Mouse (Mus musculus): ENCODE data around the gene Misp.

The Misp gene

DNA sequence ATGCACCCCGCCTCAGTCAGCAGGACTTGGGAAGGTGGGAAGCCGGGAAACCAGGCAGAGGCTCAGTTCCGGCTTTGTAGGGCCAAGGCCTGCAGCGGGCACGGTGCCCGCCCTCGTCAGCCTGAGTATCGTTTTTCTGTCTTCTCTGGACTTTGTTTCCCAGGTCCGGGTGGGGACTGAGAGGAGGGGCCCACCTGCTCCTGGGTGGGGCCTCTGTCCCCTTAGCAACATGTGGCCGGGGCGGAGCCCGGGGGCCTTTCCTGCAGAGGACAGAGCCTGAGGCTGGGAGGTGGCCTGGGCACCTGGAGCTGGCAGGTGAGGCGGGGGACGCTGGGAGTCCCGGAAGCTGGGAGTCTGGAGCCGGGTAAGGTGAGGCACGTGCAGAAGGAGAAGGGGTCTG lies 1.6 kb downstream of the Misp start:
- no peak for DNase-seq (ENCODE audit: low read depth, low spot score)

DNA sequence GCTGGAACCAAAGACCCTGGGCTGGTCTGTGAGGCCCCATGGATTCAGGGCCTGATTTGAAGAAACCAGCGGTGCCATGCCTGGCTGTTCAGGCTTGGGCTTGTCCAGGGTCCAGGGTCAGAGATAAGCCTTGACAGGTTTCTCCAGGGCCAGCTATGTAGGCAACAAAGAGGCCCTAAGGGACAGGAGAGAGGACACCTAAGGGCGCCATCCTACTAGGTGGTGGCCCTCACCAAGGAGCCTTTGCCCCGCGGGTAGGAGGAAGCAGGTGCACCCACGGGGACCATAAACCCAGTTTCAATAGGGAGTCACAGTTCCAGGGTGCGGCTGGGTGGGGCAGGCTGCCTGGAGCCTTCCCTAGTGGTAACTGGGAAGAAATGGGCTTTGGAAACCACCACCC lies 2.2 kb downstream of the Misp start:
- no peak for DNase-seq (ENCODE audit: low read depth, low spot score)

DNA sequence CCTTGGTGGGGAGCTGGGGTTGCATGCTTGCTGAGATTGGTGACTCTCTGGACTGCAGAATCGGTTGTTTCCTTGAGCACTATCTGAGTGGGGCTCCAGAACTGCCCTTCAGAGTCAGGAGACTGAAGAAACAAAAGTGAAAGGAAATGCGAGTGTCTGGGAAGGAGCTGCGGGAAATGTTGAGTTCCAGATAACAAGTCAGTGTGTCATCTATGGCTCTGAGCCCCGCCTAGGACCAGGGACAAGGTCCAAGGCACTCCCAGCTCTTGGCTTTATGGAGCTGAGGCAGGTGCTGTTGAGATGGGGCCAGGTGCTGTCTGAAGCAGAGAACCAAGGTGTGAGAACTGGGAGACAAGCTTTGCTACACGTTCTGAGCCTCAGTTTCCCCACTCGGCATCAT lies 3.6 kb downstream of the Misp start:
- DNase-seq (ENCODE audit: low read depth, low spot score), result no peak

DNA sequence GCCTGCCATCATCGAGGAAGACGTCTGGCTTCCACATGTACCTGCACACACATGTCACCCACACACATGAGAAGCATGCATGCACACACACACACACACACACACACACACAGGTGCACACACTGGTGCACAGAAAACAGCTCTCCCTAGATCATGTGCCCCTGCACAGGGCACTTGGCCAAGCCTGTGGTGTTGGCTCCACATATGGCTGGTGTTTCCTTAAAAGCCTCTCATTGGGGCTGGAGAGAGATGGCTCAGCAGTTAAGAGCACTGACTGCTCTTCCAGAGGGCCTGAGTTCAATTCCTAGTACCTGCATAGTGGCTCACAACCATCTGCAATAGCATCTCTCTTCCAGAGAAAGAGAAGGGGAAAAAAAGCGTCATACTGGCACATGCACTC lies 10.8 kb downstream of the Misp start:
- DNase-seq (ENCODE audit: low read depth, low spot score), result no peak

DNA sequence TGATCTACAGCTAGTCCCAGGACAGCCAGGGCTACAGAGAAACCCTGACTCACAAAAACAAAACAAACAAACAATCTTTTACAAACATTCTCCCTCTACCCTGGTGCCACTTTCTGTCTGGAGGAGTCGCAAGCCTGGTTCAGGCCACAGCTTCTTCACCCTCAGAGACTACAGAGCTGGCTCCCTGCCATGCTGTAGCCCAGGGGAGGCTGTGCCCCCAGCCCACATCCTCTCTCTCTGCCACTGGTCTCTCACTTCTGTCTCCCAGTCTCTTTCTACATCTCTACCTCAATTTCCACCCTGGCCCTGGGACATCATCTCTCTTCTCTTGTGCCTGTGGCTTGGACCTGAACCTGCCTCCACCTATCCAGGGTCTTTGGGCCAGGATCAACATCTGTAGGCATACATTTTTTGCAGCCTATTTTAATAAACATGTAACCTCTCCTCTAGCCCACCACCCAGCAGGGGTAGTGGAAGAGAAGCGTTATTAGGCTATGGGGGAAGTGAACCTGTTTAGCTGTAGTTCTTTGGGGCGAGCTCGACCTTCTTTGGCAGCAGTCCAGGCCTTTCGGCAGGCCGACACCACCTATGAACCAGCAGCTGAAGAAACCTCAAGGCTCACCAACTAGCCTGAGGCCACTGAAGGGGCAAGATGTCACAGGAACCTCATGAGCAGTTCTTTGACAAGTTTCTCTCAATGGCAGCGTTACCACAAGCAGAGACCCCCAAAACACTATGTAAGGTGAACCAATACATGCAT lies 11.4 kb downstream of the Misp start:
- no peak for DNase-seq (ENCODE audit: low read depth, low spot score)

DNA sequence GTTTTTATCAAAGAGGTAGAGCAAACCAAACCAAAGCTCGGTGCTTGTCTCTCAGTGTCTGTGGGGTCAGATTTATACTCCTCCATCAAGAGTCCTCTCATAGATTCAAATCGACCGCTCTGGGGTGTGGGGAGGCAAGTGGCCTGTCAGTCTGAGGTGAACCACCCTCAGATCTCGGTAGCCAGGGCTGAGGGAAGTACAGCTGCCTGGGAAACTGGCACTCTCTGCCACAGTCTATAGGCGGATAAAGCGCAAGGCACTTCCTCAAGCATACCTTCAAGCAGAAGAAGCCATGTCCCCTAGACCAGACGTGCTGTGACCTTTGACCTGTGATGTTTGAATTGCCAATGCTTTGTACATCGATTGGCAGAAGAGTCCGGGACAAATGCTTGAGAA lies 12.0 kb downstream of the Misp start:
- DNase-seq (ENCODE audit: low read depth, low spot score), result no peak

DNA sequence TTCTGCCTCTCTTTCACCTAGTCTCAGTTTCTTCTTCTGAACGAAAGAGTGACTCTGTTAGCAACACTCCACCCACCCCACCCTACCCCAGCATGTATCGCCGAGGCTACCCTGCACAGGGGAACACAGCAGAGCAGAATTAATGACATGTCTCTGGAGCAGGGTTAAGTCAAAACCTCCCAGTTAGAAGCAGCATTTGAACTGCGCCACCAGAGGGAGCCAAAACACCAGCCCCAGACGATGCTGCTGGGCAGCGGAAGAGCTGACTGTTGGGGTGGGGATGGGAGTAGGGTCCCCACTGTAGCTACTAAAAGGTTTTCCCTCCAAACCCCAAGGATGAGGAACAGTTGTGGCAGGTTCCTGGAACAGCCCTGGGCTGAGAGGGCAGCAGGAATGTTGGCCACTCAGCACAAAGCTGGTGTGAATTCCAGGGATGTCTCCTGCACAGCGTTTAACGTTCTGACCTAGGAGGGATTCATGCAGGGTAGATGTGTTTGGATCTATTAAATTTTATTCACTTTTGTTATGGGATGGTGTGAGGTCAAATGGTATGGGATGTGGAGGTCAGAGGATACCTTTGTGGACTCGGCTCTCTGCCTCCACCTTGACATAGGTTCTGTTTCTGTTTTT lies 14.1 kb downstream of the Misp start:
- DNase-seq (ENCODE audit: low read depth, low spot score), result peak; percentile 90

DNA sequence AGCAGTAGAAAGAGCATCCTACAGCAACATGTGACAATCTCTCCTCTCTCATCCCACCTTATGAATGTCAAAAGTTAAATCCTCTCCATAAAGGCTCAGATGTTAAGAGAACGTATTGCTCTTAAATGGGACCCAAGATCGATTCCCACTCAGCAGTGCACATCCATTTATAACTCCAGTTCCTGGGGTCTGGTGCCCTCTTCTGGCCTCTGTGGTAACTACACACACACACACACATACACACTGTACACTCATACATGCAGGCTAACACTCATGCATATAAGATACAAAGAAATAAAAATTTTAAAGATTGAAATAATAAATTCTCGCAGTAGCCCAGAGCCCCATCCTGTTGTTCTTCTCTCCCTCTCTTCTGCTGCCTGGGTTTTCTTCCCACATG lies 16.1 kb downstream of the Misp start:
- peak; percentile 42 for DNase-seq (ENCODE audit: low read depth, low spot score)

DNA sequence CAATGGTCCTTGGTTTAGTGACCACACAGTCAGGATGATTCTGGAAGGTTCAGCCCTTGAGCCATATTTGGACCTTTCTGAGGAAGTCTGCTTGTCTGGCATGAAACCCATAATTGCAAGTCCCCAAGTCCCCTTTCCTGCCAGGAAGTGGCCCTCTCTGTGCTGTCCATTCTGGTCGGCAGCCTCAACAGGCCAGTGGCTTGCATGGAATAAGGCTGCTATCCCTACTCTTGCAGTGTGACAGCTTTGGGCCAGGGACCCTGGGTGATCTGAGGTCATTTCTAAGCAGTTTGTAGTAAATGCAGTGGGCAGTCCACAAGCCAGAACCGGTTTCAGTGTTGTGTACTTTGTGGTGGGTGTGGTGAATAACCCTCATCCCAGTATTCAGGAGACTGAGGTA lies 17.4 kb downstream of the Misp start:
- DNase-seq (ENCODE audit: low read depth, low spot score), result no peak

DNA sequence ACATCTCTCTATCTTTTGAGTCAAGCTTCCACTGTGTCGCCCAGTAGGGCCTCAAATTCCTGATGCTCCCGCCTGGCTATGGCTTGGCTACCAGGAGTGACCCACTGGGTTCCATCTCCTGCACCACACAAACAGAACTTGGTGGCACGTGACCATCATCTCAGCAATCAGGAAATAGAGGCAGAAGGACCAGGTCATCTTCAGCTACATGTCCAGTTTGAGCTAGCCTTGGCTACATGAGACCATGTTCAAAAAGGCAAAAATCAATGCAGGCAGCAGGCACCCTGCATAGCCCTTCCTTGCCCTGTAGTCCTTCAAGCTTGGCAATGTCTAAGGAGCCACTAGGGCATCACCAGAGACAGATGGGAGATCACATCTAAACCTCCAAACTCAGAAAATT lies 19.3 kb downstream of the Misp start:
- DNase-seq (ENCODE audit: low read depth, low spot score), result no peak

DNA sequence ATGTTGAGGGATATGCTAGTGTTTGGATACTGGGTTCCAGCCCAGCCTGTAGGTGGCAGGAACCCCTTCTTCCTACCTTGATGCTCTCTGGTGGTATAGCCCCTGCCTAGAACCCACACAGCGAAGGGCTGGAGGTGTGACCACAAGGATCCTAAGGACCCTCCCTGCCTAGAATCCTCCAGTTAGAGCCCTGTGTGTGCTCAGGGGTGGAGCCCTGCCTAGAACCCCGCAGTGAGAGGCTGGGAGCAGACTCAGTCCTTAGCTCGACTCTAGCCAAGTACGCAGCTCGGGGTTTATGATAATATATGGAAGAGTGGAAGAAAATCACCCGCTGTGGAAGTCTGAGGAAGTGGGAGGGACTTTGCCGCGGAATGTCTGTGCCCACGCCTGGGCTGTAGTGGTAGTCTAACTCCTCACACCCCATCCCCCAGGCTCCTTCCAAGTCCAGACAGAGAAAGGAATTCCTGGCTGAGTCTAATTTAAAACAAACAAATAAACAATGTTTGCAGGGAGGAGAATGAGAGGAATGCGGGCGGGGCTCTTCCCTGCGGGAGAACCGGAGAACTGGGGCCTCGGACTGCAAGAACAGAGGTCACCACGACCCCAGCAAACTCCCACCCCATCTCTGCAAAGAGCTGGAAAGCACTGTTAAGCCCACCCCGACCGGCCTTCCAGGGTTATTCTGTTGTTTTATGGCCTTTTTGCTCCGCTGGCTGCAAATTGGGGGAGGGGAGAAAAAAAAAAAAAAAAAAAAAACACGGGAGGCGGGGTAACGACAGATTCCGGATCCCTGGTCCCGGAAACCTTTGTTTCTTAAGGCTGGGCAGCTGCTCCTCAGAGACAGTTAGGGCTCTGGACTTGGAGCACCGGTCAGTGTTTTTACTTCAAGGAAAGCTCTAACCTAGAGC lies 20.1 kb downstream of the Misp start:
- peak; percentile 32 for DNase-seq (ENCODE audit: low read depth, low spot score)

DNA sequence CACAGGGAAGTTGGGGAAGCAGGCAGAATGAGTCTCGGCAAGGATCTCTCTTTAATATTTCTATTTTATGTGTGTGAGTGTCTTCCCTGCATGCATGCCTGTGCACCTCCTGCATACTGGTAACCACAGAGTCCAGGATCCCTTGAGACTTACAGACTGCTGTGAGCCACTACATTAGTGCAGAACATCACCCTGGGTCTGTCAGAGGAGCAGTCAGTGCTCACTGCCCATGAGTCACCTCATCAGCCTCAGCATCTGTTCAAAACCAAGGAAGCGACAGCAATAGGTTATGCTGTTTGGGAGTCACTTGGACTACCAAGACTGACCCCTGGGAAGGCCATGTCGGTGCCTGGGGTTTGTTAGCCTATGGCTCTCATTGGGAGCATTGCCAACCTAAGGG lies 21.5 kb downstream of the Misp start:
- DNase-seq (ENCODE audit: low read depth, low spot score), result no peak

DNA sequence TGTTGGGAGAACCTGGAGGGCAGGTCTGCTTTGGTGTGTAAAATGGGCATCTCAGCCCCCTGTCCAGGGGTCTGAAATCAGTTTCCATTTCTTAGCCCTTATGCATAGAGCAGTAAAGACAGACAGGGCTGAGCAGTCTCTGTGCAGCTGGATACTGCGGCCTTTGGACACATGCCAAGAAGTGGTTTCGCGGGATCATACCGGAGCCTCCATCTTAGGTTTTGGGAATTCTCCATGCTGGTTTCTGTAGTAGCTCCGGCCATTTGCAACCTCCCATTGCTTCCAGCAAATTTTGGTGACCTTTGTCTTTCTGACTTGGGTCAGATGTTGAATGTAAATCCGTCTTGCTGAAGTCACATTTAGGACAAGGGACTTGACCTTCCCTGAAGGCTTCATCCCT lies 22.7 kb downstream of the Misp start:
- no peak for DNase-seq (ENCODE audit: low read depth, low spot score)

DNA sequence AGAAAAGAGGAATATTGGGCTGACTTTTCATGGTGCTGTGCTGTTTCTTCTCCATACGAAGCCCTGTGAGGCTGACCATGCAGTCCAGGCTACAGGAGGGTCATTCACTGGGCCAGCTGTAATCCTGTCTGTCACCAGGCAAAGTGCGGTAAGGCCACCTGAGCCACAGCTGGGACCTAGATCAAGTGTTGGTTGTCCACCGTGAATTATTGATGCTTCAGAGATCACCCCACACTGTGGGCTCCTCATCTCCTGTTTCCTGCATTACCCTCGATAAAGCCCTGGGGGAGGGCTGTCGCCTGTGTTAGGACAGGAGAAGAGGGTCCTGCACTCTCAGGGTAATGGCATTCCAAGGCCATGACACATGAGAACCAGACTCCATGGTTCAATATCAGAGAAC lies 25.8 kb downstream of the Misp start:
- DNase-seq (ENCODE audit: low read depth, low spot score), result no peak

DNA sequence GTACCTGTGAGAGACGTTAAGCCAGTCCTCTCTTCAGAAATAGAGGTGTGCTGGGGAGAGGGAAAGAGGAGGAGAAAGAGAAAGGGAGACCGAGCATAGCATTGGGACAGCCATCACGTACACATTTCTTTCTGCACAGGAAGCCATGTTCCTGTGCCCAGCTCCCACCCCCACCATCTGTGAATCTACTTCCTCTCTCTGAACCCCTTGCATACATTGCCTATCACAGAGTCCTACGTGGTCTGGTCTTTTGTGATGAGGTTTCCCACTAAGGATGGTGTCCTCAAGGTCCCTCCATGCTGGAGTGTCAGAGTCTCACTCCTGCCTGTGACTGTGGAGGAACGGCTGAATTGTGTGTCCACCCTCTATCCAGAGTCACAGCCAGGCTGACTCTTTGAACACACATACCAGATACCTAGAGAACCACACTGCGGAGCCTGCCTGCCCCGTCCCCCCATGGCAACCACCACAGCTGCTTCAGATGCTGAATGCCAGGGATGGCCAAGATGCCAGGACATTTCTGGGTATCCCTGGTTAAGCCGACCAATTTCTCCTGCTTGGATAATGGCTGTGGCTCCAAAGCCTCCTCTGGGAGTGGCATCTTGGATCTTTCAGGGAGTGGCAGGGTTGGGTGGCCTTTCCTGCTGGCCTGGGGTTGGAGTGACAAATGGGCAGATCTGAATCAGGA lies 29.3 kb downstream of the Misp start:
- peak; percentile 54 for DNase-seq (ENCODE audit: low read depth, low spot score)

DNA sequence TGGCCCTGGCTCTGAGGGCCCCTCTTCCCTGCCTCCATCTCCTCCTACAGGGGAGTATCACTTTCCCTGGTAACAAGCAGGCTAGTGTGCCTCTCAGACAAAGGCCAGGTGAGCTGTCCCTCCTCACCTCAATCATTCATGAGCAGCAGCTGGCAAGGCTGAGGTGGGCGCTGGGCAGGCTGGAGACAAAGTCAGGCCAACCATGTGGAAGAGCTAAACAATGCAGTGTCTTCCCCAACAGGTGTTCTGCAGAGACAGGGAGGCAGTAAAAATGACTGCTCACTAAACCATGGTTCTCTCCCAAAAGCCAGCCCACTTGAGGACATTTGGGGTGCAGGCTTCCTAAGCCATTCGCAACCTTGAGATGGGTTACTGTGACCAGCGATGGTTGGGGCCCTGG lies 30.9 kb downstream of the Misp start:
- DNase-seq (ENCODE audit: low read depth, low spot score), result no peak

DNA sequence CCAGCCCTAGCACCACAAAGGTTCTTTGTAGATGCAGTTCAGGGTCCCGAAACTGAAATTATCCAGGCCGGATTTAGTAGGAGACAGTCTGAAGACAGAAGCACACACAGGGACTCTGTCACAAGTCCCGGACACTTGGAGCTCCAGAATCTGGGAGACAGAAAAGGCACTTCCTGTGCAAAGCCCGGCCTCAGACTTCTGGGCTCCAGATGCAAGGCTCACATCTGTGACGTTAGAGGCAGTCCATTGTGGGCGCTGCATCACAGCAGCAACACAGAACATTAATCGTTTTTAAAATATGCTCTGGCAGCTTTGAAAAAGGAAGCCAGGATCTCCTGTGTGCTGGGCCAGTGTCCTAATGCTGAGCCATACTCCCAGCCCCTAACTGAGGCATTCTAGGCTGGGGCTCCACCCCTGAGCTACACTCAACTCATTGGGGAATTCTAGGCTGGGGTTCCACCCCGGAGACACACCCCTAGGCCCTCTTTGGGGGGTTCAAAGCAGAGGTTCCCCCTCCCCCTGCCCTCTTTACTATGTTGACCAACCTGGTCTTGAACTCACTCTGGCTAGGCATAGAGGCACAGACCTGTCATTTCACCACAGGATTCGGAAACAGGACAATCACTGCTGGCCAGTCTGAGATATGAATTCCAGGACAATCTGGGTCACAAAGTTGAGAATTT lies 31.5 kb downstream of the Misp start:
- DNase-seq (ENCODE audit: low read depth, low spot score), result peak; percentile 55

DNA sequence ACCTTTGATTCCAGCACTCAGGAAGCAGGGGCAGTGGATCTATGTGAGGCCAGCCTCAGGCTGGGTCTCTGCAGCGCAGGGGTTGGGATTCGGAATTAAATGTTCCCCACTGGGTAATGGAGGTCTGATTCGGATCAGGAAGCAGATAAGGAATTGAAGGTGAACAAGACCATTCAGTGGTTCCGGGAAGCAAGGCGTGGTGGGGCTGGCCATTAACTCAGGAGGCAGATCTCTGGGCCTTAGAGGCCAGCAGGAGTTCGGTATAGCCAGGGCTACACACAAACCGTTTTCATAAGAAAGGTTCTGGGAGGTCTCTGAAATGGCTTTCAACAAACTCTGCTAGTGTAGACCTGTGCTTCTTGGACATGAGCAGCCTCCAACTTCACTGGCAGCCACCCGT lies 32.0 kb downstream of the Misp start:
- DNase-seq (ENCODE audit: low read depth, low spot score), result no peak

DNA sequence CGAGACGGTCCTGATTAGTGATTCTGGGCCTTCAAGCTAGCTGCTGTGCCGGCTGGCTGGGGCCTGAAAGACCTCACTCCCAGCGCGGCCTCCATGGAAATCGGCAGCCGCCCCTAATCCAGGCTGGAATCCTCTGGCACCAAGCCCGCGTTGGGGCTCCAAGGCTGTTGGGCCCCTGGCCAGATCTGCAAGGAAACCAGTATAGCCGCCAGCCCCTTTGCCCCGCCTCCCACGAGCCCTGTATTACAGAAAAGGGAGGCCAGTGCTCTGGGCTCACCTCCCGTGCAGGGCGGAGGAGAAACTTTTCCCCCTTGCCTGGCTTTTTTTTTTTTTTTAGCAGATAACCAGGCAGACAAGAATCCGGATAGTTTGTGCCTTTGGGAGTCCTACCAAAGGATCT lies 32.6 kb downstream of the Misp start:
- DNase-seq (ENCODE audit: low read depth, low spot score), result peak; percentile 64

DNA sequence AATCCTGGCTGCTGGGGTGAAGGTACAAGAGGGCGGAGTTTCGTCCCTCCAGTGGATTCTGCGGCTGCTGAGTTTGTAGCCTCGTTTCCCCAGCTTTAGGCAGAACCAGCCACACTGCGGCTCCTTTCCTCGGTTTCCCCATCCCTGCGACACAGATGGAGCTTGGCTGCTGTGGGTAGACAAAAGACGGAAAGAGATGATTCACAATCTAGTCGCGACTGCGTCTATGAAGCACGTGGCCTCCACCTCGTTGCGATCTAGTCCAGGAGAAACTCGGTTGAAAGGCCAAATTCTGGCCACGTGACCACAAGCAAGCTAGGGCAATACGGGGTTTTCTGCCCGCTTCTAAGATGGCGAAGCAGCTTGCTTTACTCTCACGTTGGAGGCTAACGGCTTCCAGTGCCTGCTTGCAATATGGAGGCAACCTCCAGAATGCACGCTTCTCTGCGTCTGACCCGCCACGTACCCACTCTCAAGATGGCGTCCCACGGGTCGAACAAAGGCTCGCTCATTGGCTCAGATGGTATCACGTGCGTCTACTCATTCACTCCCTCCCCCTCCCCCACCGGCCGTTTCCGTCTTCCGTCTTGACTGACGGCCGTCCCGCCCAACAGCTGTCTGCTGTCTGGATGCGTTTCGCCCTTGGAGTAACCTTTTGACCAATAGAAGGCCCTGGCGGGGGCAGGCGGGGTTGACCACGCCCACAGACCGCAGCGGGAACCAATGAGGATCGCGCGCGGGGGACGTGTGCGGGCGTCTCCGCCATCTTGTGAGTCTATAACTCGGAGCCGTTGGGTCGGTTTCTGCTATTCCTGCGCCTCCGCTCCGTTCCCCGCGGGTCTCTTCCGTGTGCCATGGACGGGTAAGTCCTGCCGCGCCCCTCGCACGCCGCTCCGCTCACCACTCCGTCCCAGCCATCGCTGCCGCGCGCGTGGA lies 33.3 kb downstream of the Misp start, which contains the start of gene Ptbp1:
Gene Ptbp1 (plus strand): TSS at position 568 of the 936 bp plus-strand sequence.
- DNase-seq (ENCODE audit: low read depth, low spot score), result peak; percentile 100
